Mouse (Mus musculus): ENCODE results near the gene Caap1. TPM values are rescaled to one million over a fixed set of nuclear protein-coding genes. Genes with fewer than 3 reads are reported as not detected.

The Caap1 gene
- polyA plus RNA-seq (2015; fragmentation: Nextera tagmentation; extraction: Ambion mirVana), result 23.4 and 26.5 TPM in 2 replicates

DNA sequence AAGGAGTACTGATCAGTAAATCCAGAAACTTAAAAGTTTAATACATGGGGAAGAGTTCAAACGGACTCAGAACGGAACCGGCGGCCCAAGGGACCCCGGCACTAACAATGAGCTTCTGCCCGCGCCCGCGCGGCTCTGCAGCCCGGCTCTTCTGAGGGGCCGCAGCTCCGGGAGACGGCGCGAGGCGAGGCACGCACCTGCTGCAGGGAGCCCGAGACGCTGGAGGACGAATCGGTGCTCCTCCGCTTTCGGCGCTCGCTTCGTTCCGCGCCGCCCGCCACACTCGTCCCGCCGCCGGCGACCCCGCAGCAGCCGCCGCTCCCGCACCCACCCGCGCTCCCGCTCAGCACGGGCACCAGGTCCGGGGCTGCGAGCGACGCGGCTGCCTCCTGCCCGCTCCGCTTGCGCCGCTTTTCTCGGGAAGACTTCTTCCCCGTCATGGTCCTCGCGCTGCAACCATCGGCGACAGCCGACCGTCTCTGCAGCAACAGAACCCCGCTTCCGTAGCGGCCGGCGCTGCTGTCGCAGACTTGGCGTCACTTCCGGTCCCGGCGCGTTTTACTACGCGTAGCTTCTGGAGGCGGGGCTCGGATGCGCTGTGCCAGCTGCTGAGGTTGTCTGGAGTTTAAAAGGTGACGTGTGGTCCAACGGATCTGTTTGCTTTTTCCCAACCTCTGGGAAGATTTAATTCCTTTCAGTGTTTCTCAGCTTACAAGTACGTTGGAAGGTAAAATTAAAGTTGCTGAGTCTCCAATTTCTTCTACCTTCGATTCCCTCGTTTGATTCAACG is at the start of gene Caap1, which contains the start of gene Gm10306:
Gene Caap1, minus strand, starts transcription at position 532 of the 790 bp plus-strand sequence.
Gene Gm10306, plus strand, starts transcription at position 282 of the 790 bp plus-strand sequence.
- H3K4me1 ChIP-seq (replicated peaks), result peaks cover 15% of the 10 kb centered on the region
- no peaks in the 10 kb centered on the region for H3K9me3 ChIP-seq
- 2% methylated on average over 67 of the region's 83 CpGs for WGBS
- peak within 1 kb of the TSS; percentile 89 for H3K27ac ChIP-seq
- ATAC-seq, result peak; percentile 97
- H3K4me3 ChIP-seq (replicated peaks), result peak within 1 kb of the TSS; percentile 96
- H3K9ac ChIP-seq (replicated peaks), result peak within 1 kb of the TSS; percentile 91
- peak within 1 kb of the TSS; percentile 75 for H3K4me2 ChIP-seq (replicated peaks)
- H3K36me3 ChIP-seq, result no peaks in the 10 kb centered on the region
- no peaks in the 10 kb centered on the region for H3K27me3 ChIP-seq

DNA sequence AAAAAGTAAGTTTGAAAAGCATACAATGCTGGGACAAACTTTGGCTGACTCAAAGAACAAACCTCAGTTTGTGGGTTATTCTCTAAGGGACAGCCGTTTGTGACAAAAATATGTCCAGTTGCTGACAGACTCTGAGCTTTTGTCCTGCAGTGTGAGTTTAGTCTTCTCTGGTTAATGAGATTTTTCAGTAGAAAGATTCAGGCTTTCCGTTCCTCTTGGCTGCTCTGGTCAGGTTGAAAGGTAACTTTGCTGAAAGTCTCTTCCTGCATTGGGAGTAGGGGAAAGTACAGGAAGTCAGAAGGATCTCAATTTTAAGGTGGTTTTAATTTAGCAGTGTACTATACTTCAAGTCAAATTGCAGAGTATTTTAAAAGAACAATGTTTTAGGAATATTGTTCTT is 49.0 kb upstream of the Caap1 start:
- no peak overlapping the region for H3K9ac ChIP-seq (replicated peaks)
- H3K4me3 ChIP-seq (replicated peaks), result no peak overlapping the region
- H3K4me2 ChIP-seq (replicated peaks), result no peak overlapping the region
- no peaks in the 10 kb centered on the region for H3K36me3 ChIP-seq
- H3K9me3 ChIP-seq, result no peaks in the 10 kb centered on the region
- no peak overlapping the region for H3K27ac ChIP-seq
- H3K27me3 ChIP-seq, result no peaks in the 10 kb centered on the region
- H3K4me1 ChIP-seq (replicated peaks), result peaks cover 24% of the 10 kb centered on the region
- ATAC-seq, result no peak
- 85% methylated on average over 2 of the region's 2 CpGs for WGBS

DNA sequence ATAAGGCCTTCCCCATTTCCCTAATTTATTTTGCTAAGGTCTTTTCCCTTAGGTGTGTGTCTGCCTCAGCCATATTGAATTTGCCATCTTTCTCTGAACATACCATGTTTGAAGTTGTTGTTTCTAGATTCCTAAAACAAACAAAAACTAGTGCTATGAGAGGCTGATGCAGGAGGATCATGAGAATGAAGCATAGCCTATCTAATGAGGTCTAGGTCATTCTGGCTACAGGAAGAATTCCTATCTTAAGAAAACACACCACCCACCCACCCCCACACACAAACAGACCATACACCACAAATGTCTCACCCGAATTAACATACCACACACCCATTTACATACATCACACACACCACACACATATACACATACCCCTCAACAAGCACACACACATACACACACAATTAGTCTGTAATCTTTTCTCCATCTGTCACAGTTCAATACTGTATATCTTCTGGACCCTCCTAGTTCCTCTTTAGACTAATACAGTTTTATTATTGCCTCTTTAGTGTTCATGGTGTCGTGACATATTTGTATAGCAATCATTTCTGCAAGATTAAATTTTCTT is 47.9 kb upstream of the Caap1 start:
- H3K9me3 ChIP-seq, result no peaks in the 10 kb centered on the region
- no peaks in the 10 kb centered on the region for H3K27me3 ChIP-seq
- peak overlapping the region; percentile 84; the same call in 1 of the 2 replicates for H3K4me2 ChIP-seq (replicated peaks)
- 0 out of 2 replicates have a peak overlapping the region, but pooled peaks have one; percentile 98 for H3K4me3 ChIP-seq (replicated peaks)
- H3K36me3 ChIP-seq, result no peaks in the 10 kb centered on the region
- ATAC-seq, result no peak
- H3K4me1 ChIP-seq (replicated peaks), result peaks cover 27% of the 10 kb centered on the region
- no peak overlapping the region for H3K27ac ChIP-seq
- H3K9ac ChIP-seq (replicated peaks), result no peak overlapping the region
- WGBS, result 91% methylated on average over 2 of the region's 2 CpGs

DNA sequence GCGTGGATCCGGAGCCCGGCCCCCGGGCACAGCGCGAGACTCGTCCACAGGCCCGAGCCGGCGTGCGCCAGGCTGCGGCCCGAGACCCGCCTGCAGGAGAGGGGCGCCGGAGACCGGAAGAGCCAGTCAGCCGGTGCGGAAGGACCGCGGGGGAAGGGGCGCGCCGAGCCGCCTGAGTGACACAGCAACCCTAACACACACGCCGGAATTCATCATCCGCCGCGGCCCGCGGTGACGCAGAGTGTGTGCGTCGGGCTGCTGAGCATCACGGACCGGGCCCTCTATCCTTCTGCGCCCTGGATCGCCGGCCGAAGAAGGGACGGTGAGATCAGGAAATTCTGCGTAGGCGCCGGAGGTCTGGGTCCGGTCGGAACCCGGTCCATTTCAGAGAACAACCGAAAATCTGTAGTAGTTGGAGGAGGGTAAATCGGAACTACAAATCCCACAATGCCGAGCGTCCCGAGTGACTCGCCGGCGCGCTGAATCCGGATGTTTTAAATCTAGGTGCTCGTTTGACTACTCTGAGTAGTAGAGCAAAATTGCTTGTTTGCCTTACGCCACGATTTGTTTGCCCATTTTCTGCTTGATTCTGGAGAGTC is 46.5 kb upstream of the Caap1 start, which contains the start of gene Plaa:
Gene Plaa, minus strand, starts transcription at position 214 of the 599 bp plus-strand sequence.
- under 1% methylated on average over 55 of the region's 61 CpGs for whole genome bisulfite sequencing
- Histone ChIP-seq H3K36me3 (no peaks in the 10 kb centered on the region), H3K4me3 (replicated peaks) (peak within 1 kb of the TSS; percentile 98), H3K9me3 (no peaks in the 10 kb centered on the region), H3K4me1 (replicated peaks) (peaks cover 27% of the 10 kb centered on the region), H3K27me3 (no peaks in the 10 kb centered on the region), H3K4me2 (replicated peaks) (peak within 1 kb of the TSS; percentile 84), H3K9ac (replicated peaks) (peak within 1 kb of the TSS; percentile 96), H3K27ac (peak within 1 kb of the TSS; percentile 89)
- peak; percentile 99 for ATAC-seq

DNA sequence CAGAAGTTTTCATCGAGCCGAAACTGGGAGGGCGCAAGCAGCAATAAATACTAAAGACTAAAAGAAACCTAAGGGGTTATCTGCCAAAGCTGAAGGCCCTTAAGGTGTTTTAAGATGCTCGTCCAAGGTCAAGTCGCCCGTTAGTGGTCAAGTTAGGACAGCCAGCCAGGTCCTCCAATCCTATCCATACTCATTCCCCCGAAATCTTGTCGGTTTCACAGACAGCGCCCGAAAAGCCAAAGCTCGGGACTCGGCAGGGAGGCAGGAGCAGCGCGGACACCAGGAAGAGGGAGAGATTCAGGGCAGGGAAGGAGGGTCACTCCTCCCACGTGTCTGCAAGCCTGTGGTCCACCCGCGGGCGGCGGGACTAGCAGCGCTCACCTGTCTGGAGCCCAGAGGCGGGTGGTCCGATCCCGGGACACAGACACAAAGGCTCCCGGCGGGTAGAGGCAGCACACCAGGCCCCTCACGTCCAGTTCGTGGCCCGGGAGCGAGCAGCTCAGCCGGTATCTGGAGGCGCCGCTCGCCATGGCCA is 46.0 kb upstream of the Caap1 start:
- Histone ChIP-seq H3K9ac (replicated peaks) (peak overlapping the region; percentile 96), H3K27ac (peak overlapping the region; percentile 89), H3K36me3 (no peaks in the 10 kb centered on the region), H3K9me3 (no peaks in the 10 kb centered on the region), H3K4me2 (replicated peaks) (peak overlapping the region; percentile 79), H3K4me1 (replicated peaks) (peaks cover 27% of the 10 kb centered on the region), H3K4me3 (replicated peaks) (peak overlapping the region; percentile 98), H3K27me3 (no peaks in the 10 kb centered on the region)
- ATAC-seq, result no peak
- WGBS, result under 1% methylated on average over 32 of the region's 33 CpGs

DNA sequence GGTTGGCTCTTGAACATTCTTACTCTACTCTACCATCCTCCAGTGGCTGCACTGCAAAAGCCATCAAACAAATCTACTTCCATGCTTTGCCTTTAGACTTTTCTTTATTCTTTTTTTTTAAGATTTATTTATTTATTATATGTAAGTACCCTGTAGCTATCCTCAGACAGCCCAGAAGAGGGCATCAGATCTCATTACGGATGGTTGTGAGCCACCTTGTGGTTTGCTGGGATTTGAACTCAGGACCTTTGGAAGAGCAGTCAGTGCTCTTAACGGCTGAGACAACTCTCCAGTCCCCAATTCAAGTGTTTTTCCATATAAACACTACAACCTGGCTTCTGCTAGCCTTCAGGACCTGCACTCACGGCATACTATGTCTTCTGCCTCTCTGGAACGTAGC is 44.8 kb upstream of the Caap1 start:
- no peak overlapping the region for H3K27ac ChIP-seq
- WGBS, result 92% methylated on average over 4 of the region's 4 CpGs
- H3K4me1 ChIP-seq (replicated peaks), result peaks cover 27% of the 10 kb centered on the region
- no peak for ATAC-seq
- no peaks in the 10 kb centered on the region for H3K9me3 ChIP-seq
- peak overlapping the region; percentile 79 for H3K4me2 ChIP-seq (replicated peaks)
- H3K27me3 ChIP-seq, result no peaks in the 10 kb centered on the region
- H3K9ac ChIP-seq (replicated peaks), result no peak overlapping the region
- no peaks in the 10 kb centered on the region for H3K36me3 ChIP-seq
- H3K4me3 ChIP-seq (replicated peaks), result peak overlapping the region; percentile 98

DNA sequence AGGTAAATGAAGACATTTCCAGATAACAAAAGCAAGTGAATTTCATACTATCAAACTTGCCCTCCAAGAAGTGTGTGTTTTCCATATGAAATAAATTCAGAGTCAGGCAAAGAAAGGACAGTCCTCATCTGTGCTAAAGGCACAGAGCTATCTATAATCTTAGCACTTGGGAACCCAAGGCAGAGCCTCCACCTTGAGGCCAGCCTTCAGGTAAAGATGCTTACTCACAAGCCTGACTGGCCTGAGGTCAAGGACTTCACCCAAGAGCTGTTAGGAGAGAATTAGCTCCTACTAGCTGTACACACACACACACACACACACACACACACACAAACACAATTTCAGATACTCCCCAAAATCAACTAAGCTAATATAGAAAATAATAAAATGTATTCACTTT is 36.1 kb upstream of the Caap1 start:
- H3K4me3 ChIP-seq (replicated peaks), result no peak overlapping the region
- H3K36me3 ChIP-seq, result no peaks in the 10 kb centered on the region
- no peaks in the 10 kb centered on the region for H3K27me3 ChIP-seq
- H3K9ac ChIP-seq (replicated peaks), result no peak overlapping the region
- H3K4me1 ChIP-seq (replicated peaks), result no peaks in the 10 kb centered on the region
- H3K27ac ChIP-seq, result no peak overlapping the region
- no peak for ATAC-seq
- H3K4me2 ChIP-seq (replicated peaks), result no peak overlapping the region
- H3K9me3 ChIP-seq, result no peaks in the 10 kb centered on the region

DNA sequence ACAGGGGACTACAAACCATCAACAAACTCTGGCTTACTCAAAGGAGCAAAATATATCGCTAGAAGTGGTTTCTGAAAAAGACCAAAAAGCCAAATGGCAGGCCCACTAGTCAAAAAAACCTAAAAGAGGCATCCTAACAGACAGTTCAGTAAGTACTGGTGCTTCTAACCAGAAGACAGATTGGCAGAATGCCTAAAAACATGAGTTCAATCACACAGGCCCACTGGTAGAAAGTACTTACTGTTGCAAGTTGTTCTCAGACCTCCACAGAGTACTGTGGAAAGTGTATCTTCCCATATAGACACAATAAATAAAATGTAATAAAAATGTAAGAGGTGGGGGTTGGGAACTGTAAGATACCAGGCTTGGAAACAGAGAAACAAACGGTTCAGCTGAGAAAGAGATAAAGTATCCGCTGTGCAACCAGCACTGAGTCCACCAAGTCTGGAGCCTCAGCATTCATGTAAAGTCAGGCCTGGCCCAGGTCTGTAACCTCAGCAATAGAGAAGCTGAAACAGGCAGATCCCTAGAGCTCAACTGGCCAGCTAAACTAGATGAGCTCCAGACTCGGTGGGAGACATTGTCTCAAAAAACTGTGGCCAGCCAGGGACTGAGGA is 35.3 kb upstream of the Caap1 start:
- no peak overlapping the region for H3K4me2 ChIP-seq (replicated peaks)
- H3K36me3 ChIP-seq, result no peaks in the 10 kb centered on the region; the same call in 1 of the 2 replicates
- H3K27me3 ChIP-seq, result no peaks in the 10 kb centered on the region
- no peak for ATAC-seq
- no peak overlapping the region for H3K9ac ChIP-seq (replicated peaks)
- no peaks in the 10 kb centered on the region for H3K4me1 ChIP-seq (replicated peaks)
- no peak overlapping the region for H3K4me3 ChIP-seq (replicated peaks)
- no peak overlapping the region for H3K27ac ChIP-seq
- no peaks in the 10 kb centered on the region for H3K9me3 ChIP-seq
- 91% methylated on average over 4 of the region's 4 CpGs for WGBS

DNA sequence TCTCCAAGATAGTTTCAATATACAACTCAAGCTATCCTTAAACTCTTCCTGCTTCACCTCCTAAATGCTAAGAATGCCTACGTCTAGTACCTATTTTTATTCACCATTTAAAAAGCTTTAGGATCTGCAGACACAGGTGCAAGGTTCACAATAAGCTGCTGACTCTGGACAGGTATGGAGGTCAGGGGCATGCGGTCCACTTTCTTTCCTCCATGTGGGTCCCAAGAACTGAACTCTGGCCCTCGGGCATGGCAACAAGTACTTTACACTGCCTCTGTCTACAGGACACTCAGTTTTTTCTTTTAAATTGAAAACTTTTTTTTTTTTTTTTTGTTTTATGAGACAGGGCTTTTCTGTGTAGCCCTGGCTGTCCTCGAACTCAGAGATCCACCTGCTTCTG is 16.1 kb upstream of the Caap1 start:
- no peaks in the 10 kb centered on the region for H3K4me1 ChIP-seq (replicated peaks)
- H3K4me3 ChIP-seq (replicated peaks), result no peak overlapping the region
- no peak overlapping the region for H3K4me2 ChIP-seq (replicated peaks)
- H3K9me3 ChIP-seq, result no peaks in the 10 kb centered on the region
- H3K9ac ChIP-seq (replicated peaks), result no peak overlapping the region
- peaks cover 46% of the 10 kb centered on the region for H3K36me3 ChIP-seq
- ATAC-seq, result no peak
- WGBS, result 96% methylated on average over 4 of the region's 4 CpGs
- H3K27ac ChIP-seq, result no peak overlapping the region
- H3K27me3 ChIP-seq, result no peaks in the 10 kb centered on the region

DNA sequence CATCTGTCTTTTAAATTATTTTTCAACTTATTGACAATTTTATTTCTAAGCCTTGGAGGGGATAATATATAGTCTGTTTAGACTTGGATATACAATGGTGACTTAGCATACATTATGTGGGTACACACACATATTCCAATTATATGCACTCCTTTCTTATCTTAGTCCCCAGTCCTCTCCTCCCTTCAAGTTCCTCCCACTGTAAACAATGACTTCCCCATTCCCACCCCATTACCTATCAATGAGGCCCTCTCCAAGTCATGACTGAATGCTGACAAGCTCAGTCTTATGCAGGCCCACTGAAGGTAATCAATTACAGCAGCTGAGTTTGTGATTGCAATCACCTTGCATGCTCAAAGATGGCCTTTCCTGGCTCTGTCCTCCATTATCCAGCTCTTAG is 7.7 kb upstream of the Caap1 start:
- H3K4me3 ChIP-seq (replicated peaks), result no peak overlapping the region
- ATAC-seq, result no peak

DNA sequence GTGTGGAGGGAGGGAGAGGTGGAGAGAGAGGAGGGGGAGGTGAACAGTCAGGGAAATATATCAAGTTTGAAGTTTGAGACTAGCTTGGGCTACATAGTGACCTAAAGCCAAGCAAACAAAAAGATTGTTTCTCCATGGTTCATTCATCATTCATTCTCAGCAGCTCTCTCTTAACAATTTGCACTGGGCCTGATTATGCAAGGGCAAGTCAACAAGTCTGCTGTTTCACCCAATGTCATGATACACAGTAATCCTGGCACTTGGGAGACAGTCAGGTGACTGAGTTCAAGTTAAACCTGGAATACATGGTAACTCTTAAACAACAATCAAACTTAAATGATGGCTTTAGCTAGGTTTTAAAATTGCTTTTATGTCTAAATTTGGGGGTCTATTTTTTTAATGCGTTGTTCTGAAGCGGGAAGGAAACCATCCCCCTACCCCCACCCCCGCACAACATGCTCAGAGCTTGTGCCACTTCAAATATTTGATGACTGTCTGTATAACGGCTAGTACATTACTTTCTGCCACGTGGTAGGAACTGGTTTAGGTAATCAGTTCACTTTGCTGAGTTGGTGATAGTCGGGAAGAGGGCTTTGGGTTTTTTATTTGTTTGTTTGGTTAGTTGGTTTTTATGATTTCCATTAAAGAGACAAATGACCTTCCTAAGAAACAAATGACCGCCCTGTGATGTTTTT is 5.5 kb upstream of the Caap1 start:
- 78% methylated on average over 7 of the region's 7 CpGs for WGBS
- Histone ChIP-seq H3K27ac (no peak overlapping the region), H3K4me1 (replicated peaks) (no peaks in the 10 kb centered on the region), H3K27me3 (no peaks in the 10 kb centered on the region), H3K9ac (replicated peaks) (no peak overlapping the region), H3K4me2 (replicated peaks) (no peak overlapping the region), H3K9me3 (no peaks in the 10 kb centered on the region), H3K36me3 (peaks cover 5% of the 10 kb centered on the region; the same call in 1 of the 2 replicates), H3K4me3 (replicated peaks) (no peak overlapping the region)
- no peak for ATAC-seq

More for the DNA sequence above, 7.7 kb upstream of the Caap1 start:
- H3K9ac ChIP-seq (replicated peaks), result no peak overlapping the region
- H3K27me3 ChIP-seq, result no peaks in the 10 kb centered on the region
- H3K4me2 ChIP-seq (replicated peaks), result no peak overlapping the region
- no peak overlapping the region for H3K27ac ChIP-seq
- H3K36me3 ChIP-seq, result peaks cover 13% of the 10 kb centered on the region
- H3K9me3 ChIP-seq, result no peaks in the 10 kb centered on the region
- H3K4me1 ChIP-seq (replicated peaks), result no peaks in the 10 kb centered on the region
